Mouse (Mus musculus) embryo, embryonic 11.5 days (tissue): ENCODE measurements around the gene Tpcn2.

Source experiments
- DNase-seq: peaks from one replicate; pipeline ENCODE4 v3.0.0-alpha.2; 2012; ENCODE audit warnings: low read depth, low spot score

The Tpcn2 gene

DNA sequence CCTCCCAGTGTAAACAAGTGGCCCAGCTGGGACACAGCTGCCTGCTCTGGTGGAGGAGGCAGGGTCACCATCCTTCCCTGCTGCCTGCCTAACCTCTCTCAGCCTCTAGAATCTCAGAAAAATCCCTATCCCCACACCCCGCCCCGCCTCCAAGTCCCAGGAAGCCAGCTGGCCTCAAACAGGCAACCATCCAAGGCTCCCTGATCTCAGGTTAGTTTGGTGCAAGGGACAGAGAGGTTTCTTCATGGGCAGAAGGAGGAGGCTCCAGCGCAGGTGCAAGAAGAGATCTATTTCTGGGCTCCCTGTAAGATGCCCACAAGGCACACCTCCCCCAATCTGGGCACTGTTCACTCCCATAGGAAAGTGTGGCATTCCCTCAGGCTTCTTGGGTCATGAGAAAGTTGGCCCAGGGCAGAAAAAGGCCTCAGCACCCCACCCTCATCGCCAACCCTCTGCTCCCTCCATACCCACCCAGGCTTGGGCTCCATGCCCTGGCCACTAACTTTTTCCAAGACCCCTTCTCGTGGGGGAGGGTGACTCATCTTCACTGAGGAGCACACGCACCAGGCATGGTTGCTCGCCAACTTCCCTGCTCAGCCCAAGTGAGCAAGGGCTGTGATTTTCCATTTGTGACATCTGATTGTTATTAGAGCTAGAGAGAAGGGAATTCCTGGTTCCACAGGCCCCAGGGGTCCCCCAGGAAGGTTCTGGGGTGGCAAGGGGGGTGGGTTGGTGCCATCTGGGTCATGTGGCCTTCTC, 15.9 kb upstream of the Tpcn2 start:
- no peak for DNase-seq

DNA sequence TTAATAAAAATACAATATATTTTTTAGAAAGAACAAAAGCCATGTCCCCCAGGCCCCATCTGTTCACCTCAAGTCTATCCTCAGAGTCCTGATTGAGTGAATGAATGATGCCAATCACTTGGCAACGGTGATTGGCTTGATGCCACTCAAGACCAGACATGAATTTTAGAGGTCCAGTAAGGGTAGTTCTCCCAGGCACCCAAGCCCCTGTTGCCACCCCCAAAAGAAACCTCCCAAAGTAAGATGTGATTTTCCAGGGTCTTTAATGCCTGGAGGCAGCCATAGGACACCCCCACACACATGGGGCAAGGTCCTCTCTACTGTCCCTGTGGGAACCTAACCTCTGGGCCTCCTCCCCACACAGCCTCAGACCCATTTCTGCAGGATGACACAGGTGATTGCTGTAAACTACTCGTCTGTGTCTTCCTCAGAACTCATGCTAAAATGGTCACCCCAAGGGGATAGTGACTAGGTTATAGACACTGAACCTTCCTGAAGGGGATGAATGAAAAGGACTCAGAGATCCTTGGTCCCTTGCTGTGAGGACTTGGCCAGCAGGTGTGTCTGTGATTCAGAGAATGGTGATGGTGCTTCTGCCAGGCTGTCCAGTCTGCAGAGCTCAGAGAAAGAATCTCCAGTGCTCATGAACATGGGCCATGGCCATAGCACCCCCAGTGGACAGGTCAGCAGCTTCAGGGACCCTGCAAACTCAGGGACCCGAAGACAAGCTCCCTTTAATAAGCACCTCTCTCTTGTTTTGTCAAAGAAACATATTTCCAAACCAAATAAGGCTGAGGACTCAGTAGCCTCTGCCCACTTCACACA, 15.1 kb upstream of the Tpcn2 start:
- no peak for DNase-seq

- no peak for DNase-seq
Measured at GRCm38 (mm10) chr7:145293859-145294258, 10.0 kb upstream of the Tpcn2 start.

DNA sequence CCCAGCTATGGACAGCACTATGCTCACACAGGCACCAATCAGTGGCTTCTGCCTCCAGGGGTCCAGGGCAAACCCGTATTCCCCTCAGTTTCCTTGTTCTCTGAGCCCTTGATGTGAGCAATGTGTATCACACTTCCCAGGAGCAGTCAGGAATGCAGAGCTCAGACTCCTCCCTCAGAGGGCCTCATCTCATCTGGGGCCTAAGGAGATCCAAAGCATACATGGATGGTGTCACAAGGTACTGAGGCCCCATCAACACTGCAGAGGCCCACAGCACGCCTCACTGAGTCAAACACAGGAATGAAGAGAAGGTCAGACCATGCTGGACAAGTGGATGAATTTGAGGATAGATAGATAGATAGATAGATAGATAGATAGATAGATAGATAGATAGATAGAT, 8.9 kb upstream of the Tpcn2 start:
- DNase-seq = no peak

DNA sequence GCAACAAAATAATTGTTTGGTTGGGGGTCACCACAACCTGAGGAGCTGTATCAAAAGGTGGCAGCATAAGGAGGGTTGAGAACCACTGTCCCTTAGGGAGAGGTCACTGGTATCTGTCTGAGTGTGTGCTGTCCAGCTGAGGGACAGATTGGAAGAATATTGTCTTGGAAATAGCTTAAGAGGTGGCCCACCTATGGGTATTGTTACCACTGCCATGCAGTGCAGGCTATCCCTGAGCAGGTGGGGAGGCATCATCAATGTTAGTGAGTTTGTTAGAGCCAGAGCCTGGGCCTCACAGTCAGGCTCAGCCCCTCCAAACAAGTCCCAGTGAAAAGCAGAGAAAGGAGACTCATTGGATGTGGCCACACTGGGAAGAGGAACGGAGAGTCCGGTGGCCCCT, 8.0 kb upstream of the Tpcn2 start:
- no peak for DNase-seq

DNA sequence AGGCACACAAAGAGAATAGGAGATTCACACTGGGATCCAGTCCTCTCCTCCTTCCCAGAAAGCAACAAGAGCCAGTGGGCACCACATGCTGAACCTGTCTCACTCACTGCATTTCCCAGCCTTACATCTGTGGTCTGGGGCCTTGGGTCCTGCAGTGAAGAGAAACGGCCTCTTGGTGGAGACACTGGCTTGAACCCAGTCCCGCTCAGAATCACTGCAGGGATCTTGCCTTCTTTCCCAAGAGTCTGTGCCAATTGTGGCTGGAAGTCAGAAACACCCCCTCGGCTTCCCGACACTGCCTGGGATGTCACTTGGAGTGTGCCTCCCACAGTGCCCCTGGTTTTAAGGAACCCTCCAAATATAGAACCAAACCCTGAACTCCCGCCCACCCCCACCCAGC, 5.5 kb upstream of the Tpcn2 start:
- no peak for DNase-seq

- no peak for DNase-seq
Measured at GRCm38 (mm10) chr7:145287410-145287809, 3.6 kb upstream of the Tpcn2 start.

DNA sequence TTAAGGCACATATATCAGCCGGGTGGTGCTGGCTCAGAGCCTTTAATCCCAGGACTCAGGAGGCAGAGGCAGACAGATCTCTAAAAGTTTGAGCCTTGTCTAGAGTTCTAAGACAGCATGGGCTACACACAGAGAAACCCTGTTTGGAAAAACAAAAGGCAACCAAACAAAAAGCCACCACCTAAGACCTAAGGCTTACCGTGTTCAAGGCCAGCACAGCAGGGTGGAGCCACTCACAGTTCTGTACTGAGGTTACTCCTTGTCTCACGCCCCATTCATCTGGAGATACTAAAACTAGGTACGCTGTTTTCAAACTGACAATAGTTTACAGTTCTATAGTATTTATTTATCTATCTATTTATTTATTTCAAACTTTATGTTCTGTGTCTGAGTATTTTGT, 1.7 kb upstream of the Tpcn2 start:
- no peak for DNase-seq

DNA sequence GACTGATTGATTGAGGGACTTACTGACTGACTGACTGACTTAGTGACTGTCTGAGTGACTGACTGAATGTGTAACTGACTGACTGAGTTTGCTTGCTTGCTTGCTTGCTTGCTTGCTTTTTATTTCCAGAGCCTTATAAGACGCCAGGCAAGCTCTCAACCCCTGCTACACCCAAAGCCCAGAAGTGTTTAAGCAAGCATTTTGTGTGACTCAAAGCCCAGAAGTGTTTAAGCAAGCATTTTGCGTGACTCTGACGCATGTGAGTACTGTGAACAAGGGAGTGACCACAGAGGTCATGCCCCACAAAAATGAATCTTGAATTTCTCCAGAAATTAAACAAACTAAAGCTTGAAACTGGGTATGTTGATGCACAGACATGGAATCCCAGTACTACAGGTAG, 482 bp upstream of the Tpcn2 start:
- DNase-seq = no peak

DNA sequence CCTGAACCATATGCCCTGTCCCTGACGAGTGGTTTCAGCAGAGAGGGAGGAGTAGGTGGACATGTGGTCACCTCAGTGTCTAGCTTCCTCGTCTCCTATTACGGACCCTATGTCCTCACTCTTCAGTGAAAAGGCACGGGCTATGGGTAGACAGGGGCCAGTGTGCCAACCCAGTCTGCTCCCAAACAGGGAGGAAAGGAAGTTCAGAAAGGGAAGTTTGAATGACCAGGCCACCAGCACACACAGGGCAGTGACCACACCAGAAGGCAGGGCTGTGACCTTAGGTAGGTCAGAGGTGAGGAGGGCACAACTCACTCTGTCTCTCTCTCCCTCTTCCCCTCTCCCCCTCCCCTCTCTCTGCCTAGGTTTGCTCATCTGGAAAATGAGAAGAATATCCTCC, 770 bp downstream of the Tpcn2 start:
- DNase-seq = no peak

DNA sequence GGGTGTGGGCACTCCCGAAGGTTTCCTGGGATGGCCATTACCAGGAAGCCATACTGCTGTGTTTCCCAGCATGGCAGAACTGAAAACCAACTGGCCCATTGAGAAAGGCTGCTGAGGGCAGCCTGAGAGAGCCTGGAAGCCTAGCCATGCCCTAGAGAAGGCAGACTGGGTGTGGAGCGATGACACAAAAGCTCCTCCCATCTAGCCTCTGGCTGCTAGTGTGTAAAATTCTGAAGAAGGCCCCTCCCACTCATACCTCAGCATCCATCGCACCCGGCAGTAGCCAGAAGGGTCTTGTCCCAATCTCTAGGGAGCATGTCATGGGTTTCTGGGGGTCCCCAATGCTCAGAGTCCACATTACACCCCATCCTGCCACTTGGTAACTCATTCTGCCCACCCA, 2.4 kb downstream of the Tpcn2 start:
- no peak for DNase-seq

DNA sequence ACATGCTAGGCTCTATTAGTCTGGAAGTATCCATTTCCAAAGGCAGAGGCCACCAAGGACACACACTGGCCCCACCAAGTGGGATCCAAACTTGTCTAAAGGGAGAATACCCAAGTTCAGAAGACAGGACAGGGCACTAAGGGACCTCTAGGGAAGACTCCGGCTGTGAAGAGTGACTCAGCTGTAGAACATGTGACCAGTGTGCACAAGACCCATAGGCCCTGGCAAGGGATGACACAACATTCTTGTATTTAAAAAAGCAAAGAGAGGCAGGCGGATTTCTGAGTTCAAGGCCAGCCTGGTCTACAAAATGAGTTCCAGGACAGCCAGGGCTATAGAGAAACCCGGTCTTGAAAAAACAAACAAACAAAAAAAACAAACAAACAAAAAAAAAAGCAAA, 8.3 kb downstream of the Tpcn2 start:
- DNase-seq = no peak

DNA sequence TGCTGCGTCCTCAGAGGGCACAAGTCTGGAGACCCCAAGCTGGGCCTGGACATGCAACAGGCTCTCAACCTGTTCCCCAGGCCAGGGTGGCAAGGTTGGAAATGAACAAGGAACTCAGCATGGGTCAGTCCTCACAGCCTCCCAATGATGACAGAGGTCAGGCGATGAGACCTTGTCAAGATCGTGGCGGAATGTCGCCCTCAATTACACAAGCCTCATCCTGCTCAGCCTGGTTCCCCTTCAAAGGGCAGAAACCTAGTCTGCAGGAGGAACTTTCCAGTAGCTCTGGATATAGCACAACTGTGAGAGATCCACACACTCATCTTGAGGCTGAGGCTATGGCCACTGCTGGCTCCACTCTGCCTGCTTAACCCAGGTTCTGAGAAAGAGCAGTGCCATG, 12.9 kb downstream of the Tpcn2 start:
- DNase-seq = no peak

DNA sequence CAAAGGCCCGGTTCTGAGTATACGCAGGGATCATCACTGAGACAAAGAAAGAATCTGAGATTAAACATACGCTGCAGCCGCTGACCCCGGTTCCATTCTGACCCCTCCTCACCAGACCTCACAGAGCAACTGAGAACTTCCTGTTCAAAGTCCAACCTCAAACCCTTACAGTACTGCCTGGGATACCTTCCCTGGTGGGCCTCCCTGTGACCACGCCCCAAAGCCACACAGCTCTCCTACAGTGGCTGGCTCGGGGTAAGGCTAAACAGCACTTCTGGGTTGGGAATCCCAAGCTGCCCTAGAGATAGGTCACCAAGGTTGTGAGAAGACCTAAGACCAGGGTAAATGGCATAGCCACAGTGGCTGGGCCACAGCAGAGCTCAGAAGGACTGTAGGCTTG, 14.9 kb downstream of the Tpcn2 start:
- DNase-seq = no peak

DNA sequence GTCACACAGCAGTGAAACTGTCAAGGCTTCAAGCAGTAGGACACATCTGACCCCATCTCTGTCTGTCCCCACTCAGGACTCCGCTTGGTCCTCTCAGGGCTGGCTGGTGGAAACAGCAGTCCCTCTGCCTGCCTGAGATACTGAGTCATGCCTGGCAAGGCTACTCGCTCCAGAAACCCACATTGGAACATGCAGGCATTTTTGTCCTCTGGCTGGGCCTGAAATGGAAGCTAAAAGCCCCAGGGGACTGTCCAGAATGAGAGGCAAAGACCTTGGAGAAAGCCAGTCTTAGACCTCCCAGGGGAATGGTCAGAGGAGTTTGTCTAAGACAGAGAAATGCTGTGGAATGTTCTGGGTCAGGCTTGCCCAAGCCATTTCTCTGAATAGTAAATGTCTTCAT, 17.8 kb downstream of the Tpcn2 start:
- DNase-seq = no peak

DNA sequence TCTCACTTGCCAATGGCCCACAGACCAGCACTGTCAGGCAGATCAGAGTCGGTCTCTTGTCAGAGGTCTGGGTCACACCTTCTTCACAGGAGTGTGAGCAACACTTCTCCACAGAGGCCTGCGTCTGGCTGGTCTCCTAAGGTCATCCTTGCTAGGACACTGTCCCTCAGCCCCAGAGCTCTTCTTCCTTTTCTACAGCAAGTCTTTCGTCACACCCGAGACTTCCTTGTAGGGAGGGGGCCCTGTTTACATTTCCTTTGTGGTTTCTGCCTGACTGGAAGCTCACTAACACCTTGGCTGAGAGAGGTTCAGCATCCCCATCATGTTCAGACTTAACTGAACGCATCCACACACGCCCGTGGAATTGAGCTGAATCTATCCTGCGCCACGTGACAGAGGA, 19.6 kb downstream of the Tpcn2 start:
- DNase-seq = no peak

DNA sequence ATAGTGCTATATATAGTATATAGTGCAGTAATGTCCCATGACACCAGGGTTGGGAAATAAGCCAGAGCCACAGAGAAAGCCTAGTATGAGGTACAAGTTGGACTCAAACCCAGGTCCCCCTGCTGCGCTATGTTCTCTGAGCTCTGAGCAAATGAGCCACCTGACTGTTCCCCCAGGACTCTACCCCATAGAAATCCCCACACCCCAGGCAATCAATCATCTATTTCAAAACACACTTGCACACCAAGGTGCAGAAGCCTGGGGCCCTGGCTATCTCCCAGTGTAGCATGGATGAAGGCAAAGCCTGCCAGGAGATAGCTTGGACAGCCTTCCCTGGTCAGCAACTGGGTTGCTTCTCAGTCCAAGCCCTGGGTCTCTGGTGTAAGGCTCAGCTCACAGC, 27.7 kb downstream of the Tpcn2 start:
- DNase-seq = no peak

- DNase-seq = no peak
Measured at GRCm38 (mm10) chr7:145253986-145254630, 29.7 kb downstream of the Tpcn2 start.

GRCm38 (mm10) chr7:145252715-145253476, 30.9 kb downstream of the Tpcn2 start:
- peak; percentile 62 for DNase-seq

GRCm38 (mm10) chr7:145250225-145250624, 33.6 kb downstream of the Tpcn2 start:
- no peak for DNase-seq

DNA sequence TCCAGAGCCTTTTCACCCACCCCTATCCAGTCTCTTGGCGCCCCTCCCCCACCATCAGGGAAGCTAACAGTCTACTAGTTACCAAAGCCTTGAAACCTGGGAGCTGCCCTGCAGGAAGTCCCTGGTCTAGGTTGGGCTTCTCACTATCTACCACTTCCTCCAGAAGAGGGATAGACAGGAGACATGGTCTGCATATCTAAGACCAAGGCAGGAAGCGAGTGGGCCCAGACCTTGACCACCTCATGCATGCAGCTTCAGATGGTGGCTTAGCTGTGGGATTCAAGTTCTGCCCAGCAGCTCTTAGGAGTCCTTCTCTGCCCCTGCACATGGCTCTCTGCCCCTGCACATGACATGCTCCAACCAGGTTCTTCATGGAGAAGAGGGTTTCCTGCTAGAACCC, 34.9 kb downstream of the Tpcn2 start:
- DNase-seq = no peak
